Mouse (Mus musculus) left cerebral cortex, postnatal 10 days (tissue): ENCODE results near the gene Ier3. TPM values are rescaled to one million over a fixed set of nuclear protein-coding genes. Genes with fewer than 3 reads are reported as not detected.

Experiments used
- DNase-seq, 2 experiments: peaks; one replicate each; pipeline ENCODE4 v3.0.0; 2021 to 2022; ENCODE audit warnings: low spot score in 2 of 2, mixed read lengths in 1 of 2; ENCODE audit errors: extremely low spot score in 1 of 2
- intact Hi-C: fragments of 180-260 bp; cut with DNase I; formaldehyde crosslinking; loops from one replicate; pipeline ENCODE4 v1.15.1; 2025
- total RNA-seq, 2 experiments: library from RNA; stranded (reverse); gene quantifications; 2 replicates each; pipeline ENCODE4 v1.2.3; 2021

The Ier3 gene
- total RNA-seq, 2 experiments from 2014 or later: 5.4 to 5.8 TPM

DNA sequence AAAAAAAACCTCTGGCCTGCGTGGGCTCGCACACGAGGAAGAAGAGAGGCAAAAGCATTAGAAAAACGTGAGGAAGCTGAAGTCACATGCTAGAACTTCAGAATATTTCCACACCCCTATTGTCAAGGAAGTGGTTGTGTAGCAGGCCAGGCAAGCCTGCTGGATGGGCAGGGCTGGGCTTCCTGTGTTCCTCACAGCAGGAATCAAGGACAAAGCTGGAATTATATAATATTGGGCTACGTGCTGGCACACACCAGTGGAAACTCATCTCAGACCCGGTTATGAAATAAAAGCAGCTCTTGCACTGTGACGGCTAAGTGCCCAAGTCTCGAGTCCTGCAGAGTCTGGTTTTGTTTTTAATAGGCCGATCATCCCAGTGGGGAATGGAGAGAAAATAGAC lies 13.4 kb upstream of the Ier3 start:
- intact Hi-C loops: no loop called here

DNA sequence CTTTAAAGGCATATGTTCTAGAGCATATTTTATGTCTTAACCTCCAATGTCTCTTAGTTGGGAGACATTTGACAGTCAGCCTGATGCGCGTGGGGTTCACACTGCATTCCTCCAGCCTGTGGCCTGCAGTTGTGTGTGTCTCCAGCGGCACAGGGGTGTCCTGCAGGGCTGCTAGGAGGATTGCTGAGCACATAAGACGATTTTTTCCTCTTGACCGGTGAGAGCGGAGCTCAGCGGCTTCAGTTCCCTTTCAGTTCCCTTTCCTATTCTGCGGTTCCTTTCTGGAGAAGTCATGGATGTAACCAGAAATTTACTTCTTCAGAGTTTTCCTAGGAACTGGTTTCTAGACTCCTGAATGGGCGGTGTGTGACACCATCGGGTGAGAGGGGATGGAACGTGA lies 12.1 kb upstream of the Ier3 start:
- intact Hi-C loops: no loop called here
- DNase-seq: peak in 1 of 2 experiments; percentile 17

More for the DNA sequence above, 13.4 kb upstream of the Ier3 start:
- DNase-seq: peak in 1 of 2 experiments; percentile 62

DNA sequence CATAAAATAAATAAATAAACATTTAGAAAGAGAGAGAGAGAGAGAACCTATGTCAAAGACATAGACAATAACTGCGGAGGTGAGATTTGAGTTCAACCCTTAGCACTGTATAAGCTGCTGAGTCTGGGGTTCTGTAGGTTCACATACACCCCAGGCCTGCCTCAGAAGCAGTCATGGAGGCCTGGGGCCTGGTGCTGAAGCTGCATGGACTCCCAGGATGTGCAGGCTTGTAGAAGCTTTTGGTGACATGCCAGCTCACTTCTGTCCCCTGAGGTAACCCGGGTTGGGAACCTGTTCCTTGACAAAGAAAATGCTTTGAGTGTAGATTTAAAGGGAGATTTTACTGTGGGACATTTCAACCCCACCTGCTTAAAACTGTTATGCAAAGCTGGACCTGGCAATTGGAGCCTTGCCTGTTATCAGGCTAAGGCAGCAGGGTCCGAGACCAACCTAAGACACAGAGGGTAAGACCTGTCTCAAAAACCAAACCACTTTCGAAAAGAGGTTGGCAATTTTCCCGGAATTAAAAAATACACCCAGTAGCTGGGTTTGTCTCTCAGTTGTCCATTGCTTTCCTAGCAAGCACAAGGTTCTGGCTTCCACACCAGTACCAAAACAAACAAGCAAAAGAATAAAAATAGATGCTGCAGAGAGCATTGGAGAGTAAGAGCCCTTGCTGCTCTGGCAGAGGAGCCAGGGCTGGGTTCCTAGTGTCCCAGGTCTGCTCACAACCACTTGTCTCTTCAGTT lies 10.4 kb upstream of the Ier3 start:
- intact Hi-C loops: no loop called here
- DNase-seq: peak in 1 of 2 experiments; percentile 15

DNA sequence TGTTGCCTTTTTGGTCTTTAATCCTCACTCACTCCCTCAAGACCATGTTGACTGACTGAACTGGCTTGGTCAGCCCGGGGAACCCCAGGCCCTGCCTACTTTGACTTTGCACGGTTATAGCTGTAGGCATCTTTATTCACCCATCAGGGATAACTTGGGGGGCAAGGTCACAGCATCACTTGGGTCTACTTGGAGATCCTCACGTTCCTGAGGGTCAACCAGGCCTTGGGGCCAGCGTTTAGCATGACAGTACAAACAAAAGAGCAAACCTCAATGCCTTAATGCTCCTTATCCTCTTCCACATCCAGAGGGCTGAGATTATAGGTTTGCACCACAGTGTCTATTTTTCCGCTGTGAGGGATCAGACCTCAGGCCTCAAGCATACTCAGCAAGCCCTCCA lies 9.2 kb upstream of the Ier3 start:
- intact Hi-C loops: no loop called here
- no peak for DNase-seq

DNA sequence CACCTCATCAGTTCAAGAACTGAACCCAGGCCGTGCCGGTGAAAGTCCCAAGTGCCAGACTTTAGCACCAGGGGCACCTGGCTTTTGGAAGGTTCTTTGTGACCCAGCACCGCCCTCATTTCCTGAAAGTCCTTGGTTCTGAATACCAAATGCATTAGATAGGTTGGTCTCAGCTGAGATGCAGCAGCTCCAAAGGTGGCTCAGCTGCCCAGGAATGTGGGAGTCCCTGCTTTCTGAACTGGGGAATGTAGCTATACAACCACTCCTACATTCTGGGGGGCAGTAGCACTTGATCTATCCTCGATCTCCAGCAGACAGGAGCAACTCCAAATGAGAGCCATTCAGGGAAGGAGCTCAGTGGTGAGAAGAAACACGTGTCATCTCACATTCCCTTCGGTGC lies 8.7 kb upstream of the Ier3 start:
- no peak for DNase-seq
- intact Hi-C loops: no loop called here

DNA sequence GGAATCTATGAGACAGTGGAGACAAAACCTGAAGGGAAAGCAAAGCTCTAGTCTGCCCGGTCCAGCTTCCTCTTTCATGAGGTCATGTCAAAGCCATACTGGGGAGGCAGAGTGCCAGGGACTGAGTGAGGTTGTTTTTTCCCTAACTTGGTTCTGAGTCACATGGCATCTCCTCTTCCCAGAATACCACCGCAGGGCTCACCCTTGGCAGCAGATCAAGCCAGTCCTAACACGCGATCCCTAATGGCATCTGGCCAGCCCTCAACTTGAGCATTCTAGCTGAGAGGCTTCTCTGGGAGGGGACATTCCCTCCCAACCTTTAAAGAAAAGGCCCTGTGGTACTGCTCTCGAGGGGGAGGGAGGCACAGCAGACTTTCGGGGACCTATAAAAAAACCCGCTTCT lies 8.2 kb upstream of the Ier3 start:
- peak; percentile 59 to 94 for DNase-seq
- intact Hi-C loops: no loop called here

DNA sequence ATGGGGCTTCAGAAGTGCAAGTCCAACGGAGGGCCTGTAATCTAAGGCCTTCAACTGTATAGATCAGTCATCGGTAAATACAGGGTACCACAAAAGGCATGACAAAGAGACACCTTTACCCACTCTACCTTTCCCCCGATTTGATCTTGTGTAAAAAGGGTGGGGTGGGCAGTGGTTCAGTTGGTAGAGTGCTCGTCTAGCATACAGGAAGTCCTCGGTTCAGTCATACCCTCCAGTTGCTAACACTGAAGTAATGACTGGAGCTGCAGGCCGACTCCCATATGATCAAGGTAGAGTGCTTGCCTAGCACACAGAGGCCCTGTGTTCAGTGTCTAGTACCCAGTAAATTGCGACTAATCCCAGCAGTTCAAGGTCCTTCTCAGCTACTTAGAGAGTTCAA lies 7.8 kb upstream of the Ier3 start:
- intact Hi-C loops: no loop called here
- no peak for DNase-seq

DNA sequence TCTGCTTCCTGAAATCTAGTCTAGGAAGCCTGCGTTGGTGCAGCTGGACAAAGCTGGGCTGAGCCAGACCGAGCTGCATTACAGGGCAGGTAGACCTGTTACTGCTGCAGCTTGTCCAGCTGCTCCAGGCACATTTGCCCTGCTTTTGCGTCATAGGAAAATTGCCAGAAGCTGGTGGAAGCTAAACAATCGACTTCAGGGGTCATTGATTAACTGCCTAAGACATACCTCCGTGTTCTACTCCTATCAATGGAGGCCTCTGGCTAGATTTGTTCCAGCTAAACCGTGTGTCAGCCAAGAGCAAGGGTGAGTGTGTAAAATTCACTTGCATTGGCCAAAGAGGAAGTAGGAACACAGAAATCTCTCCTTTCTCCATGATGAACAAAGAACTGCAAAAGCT lies 6.8 kb upstream of the Ier3 start:
- peak in 1 of 2 experiments; percentile 16 for DNase-seq
- intact Hi-C loops: no loop called here

DNA sequence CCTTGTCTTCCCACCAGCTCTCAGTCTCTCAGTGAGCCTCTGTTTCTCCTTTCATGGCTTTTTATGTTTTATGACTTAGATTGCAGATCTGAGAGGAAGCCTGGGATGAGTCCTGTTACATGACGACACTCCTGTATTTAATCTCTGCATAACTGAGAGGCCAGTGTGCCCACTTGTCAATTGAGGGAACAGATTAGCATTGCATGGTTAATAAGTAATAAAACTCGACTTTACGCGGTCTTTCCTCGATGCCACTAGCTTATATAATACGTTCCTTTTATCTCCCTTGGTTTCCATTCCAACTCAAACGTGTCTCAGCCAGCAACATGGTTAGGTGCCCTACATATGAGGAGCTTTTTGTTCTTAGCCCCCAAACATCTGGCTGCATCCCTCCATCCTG lies 5.6 kb upstream of the Ier3 start:
- intact Hi-C loops: no loop called here
- no peak for DNase-seq

DNA sequence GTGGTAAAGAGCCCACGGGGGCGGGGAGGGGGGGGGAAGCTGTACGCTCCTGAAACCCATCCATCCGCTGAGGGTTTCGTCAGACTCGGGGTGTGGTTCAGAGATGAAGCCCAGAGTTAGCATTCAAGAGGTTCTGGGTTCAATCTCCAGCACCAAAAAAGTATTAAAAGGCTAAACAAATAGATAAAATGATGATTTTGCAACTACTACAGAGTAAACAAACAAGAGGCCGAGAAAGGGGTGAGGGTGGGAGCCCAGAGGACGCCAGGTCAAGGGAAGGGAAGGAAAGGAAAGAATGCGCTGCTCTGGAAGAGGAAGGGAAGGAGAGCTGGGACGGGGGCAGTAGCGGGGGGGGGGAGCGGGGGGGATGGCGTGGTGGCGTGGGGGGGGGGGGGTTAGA lies 4.8 kb upstream of the Ier3 start:
- intact Hi-C loops: no loop called here
- no peak for DNase-seq

DNA sequence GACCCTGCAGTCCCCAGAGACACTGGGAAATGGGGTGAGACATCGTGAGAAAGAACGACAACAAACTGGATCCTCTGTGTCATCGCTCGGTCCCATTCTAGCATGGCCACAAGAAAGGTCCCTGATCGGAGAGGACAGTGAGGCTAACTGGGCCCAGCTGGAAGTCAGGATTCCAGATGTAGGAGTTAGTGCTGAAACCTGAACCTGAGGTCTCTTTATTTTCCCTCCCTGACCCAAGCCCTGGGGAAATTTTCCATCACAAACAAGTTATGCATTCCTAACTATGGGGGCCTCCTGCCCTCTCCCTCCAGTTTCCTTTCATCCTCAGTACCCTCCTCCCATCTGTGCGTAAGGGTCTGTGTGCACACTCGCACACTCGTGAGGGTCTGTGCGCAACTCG lies 4.3 kb upstream of the Ier3 start:
- intact Hi-C loops: no loop called here
- peak in 1 of 2 experiments; percentile 29 for DNase-seq

DNA sequence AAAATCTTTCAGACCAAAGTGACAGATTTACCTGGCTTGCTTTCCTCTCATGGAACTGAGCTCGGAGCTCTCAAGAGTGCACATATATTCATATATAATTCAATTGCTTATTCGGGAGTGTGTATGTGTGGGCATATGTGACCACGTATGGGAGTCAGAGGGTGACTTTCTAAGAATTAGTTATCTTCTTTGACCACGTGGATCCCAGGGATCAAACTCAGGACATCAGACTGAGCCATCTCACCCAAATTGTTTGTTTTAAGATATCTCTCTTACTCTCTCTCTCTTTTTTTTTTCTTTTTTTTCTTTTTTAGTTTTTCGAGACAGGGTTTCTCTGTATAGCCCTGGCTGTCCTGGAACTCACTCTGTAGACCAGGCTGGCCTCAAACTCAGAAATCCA lies 1.4 kb upstream of the Ier3 start:
- intact Hi-C loops: no loop called here
- no peak for DNase-seq

DNA sequence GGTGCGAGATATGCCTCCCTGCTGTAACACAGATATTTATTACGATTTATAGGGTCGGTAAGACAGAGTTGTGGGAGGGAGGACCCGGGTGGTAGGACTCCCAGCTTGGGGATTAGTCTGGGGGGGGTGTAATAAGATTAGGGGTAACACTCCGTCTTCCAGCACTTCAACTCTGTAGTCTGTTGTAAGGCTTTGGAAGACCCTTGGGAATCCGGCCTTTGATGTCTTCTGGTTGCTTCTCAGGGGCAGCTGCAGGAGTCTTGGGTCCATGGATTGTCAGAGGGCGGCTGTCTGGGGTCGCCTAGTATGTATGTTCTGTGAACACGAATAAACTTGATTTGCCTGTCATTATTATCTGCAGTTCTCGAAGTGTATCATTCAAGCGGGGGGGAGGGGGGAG lies 1.1 kb downstream of the Ier3 start:
- intact Hi-C loops: no loop called here

DNA sequence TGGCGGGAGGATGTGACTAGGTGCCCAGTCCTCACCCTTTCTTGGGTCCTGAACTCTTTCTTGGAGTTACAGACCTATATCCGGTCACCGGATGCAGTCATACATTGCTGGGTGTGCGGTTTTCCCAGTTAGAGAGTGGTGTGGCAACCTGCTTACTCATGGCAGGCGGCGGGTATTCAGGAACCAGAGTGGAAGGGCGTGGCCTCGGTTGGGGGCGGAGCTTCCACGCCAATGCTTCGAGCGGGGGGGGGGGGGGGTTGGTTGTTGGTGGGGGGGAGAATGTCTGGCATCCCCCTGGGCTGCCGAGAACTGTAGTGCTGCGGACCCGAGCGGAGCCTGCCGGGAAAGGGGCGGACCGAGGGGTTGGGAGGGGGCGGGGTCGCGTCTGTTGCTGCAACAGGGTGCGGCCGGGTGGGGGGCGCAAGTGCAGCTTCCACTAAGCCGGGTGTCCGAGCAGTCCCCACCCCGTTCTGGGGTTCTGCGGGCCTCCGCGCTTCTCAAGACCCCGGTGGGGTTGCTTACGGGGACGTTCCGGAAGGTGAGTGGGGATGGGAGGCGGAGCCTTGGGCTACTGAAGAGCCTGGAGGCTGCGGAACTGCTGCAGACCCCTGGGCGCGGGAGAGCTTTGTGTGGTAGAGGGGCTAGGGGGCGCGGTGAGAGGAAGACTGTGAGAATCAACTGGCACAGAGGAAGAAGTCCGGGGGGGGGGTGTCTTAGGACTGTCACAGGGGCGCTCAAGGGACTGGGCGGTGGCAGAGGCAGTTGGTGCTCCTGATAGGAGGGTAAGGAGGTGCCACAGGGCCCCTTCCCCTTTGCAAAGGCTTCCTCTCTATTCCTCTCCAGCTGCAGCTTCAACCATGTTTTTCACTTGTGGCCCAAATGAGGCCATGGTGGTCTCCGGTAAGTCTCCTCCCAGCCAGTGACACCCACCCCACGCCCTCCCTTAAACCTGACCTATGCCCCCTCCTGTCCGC lies 1.8 kb downstream of the Ier3 start, which contains the start of gene Flot1:
Gene Flot1, plus strand, starts transcription at position 267 of the 974 bp plus-strand sequence.
- intact Hi-C loops: no loop called here

More for the DNA sequence above, 1.1 kb downstream of the Ier3 start:
- DNase-seq: no peak

DNA sequence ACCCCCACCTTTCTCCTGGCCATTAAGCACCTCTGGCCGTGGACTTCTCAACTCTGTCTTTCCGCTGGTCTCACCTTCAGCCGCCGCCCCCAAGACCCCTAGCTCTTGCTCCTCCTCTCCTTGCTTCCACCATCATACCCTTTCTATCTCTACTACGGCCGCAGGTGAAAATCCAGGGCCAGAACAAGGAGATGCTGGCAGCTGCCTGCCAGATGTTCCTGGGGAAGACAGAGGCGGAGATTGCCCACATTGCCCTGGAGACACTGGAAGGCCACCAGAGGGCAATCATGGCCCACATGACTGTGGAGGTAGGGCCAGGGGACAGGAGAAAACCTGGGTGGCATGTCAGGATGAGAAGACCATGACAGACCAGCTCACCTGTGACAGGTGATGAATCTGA lies 2.9 kb downstream of the Ier3 start:
- intact Hi-C loops: no loop called here
- DNase-seq: peak in 1 of 2 experiments; percentile 51

More for the DNA sequence above, 1.8 kb downstream of the Ier3 start, which contains the start of gene Flot1:
- DNase-seq: peak; percentile 74 to 91

DNA sequence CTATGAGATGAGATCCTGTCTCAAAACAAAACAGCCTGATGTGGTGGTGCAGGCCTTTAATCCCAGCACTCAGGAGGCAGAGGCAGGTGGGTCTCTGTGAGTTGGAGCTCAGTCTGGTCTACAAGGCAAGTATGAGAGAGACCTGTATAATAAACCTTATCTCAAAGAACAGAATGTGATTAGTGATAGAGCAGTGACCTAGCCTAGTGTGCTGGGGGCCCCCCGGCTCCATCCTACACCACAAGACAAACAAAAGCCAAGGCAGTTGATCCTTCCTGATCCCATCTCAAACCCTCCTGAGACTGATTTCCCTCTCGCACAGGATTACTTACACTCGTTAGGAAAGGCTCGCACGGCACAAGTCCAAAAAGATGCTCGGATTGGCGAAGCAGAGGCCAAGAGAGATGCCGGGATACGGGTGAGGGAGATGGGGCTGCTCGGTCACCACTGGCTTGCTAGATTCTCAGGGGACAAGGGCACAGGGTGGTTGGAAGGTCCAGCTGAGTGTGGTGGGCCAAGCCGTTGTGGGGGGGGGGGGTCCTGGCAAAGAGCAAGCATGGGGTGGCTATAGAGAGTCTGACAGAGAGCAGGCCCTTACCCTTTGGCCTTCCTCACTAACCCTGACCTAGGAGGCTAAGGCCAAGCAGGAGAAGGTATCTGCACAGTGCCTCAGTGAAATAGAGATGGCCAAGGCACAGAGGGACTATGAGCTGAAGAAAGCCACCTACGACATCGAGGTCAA lies 3.8 kb downstream of the Ier3 start:
- intact Hi-C loops: no loop called here
- no peak for DNase-seq

DNA sequence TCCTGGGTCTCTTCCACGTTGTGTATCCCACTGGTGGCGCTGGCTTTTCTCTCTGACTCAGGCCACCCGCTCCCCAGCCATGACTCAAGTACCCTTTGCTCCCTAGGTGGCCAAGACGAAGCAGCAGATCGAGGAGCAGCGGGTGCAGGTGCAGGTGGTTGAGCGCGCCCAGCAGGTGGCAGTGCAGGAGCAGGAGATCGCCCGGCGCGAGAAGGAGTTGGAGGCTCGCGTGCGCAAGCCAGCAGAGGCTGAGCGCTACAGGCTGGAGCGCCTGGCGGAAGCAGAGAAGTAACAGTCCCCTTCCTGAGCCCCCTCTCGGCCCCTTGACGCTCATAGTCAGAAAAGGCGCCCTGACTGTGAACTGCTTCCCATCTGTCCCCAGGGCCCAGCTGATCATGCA lies 8.3 kb downstream of the Ier3 start:
- intact Hi-C loops: no loop called here

DNA sequence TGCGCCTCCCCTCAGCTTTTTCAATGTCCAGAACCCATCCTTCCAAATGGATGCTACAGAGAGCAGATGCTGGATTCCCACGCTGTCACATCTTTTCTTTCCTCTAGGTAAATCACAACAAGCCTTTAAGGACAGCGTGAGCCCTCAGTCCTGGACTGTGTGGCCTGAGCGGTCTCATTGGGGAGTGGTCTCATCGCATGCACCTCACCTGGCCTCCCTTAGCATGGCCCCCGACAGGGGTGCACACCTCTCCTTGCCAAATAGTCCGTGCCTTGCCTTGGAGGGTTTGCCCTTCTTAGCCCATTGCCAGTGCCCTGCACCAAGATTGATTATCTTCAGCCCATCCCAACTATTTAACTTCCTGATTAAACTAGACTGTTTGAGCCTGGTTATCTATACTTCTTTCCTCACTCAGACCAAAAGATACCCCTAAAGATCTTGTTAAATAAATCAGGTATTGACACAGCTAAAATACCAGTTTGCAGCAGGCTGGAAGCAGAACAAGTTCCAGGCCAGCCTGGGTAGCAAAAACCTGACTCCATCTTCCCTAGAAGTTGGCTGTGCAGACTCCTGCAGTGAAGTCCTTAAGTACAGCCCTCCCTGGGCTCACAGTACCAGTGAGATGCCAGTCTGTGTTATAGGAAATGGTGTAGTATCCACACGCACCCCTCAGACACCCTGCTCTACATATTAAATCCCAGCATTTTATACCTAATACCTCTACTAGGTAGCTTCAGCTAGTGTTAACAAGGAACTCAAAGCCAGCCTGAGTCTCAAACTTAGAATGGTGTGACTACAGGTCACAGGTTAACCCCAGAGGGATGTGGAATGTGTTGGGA lies 11.1 kb downstream of the Ier3 start:
- intact Hi-C loops: no loop called here
- no peak for DNase-seq

More for the DNA sequence above, 8.3 kb downstream of the Ier3 start:
- DNase-seq: peak; percentile 75 to 91
